Mouse (Mus musculus) T-helper 2 cell (primary cell): ENCODE data around the gene Mrpl52.

Experiments
- in situ Hi-C: fragments of 300-600 bp; cut with MboI, MseI; formaldehyde crosslinking; loops from one replicate; pipeline ENCODE4 v1.15.1; 2025; ENCODE audit warnings: high pct_unique_total_duplicates

The Mrpl52 gene

DNA sequence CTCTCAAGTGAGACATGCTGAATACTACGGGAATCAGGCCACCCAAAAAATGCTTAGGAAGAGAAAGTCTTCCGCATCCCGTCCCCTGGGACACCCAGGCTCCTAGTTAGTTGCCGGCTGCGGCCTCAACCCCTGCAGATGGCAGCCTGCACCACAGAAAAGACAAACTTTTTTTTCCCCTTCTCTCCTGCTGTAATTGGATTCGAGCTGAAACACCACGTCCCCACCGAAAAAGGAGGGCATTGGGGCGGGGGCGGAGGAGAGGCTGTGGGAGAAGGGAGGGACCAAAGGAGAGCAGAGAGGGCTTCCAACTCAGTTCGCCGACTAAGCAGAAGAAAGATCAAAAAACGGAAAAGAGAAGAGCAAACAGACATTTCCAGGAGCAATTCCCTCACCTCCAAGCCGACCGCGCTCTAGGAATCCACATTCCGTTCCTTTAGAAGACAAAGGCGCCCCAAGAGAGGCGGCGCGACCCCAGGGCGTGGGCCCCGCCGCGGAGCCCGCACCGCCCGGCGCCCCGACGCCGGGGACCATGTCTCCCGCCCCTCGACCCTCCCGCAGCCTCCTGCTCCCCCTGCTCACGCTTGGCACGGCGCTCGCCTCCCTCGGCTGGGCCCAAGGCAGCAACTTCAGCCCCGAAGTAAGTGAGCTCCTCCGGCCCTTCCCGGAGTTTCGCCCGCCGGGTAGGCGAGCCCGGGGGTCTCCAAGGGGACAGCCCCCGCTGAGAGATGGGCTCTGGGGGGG, 4.8 kb downstream of the Mrpl52 start, which contains the start of gene Mmp14:
Gene Mmp14 (plus strand): TSS at position 279 of the 744 bp plus-strand sequence.
- in situ Hi-C loops = no loop called here

DNA sequence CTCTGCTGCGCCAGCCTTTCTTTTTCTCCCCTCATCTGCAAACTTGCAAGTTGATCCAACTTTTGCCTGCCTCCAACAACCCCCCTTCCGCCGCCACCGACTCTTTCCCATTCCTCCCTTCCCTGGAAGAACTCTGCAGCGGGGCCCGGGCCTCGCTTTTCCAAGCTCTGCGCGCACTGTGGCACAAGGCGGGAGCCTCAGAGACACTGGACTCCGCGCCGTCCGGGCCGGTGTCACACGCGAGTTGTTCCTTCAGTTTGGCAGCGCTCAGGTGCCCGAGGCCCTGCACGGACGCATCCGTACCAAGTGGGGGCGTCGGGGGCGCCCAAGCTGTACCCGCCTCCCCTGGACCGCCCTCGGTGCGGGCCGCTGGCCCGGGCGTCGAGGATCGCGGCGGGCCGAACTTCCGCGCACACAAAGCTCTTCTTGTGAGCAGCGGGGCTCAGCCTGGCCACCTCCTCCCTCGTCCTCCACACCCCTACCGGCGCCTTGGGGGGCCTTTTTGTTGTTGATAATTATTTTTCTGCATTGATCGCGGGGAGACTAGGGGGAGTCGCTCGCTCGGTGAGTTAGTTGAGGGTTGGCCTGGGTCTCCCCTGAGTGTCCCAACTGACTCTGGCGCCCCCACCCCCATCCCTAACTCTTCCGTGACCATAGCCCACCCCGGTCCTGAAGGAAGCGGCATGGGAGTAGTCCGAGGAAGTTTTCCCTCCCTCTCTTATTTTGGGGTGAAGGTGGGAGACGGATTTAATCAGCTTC, 5.5 kb downstream of the Mrpl52 start:
- in situ Hi-C loops = no loop called here

DNA sequence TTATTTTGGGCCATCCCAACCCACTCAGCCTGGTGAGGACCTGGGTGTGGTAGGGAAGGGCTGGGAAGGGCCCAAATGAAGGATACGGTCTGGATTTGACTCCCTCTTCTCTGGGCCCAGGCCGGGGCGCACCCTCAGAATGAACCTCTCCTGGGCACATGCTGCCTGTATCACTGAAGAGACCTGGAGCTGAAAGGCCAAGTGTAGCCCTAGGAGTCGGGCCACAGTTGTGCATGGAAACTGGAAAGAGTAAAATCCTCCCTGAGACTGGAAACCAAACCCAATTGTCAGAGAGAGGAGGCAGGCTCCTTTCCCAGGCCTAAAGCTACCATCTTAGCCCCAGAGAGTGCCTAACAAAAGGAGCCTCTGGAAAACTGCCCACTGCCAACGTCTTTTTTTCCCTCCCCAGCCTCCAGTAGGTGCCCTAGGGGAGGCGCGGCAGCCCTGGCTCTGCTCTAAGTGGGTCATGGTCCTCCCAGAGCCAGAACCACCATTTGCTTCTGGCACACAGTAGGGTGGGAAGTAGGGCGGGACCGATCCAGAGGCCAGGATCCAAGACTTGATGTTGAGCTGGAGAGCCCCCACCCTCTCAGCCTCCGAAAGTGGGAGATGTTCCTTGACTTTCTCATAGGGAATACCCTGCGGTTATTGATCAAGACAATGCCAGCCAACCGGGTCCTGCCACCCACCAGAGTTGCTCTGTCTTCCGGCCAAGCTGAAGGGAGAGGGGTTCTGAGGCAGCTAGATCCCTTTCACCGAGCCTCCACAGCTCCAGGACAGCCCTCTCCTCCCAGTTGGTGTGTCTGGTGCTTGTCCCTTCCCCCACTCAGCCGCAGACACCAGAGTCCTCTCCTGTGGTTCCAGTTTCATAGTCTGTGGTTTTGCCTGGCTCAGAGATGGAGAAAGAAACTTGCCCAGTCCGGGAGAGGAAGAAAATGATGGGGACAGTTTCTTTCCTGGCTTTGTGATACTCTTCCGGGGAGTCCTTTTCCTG, 6.4 kb downstream of the Mrpl52 start:
- in situ Hi-C loops = no loop called here

DNA sequence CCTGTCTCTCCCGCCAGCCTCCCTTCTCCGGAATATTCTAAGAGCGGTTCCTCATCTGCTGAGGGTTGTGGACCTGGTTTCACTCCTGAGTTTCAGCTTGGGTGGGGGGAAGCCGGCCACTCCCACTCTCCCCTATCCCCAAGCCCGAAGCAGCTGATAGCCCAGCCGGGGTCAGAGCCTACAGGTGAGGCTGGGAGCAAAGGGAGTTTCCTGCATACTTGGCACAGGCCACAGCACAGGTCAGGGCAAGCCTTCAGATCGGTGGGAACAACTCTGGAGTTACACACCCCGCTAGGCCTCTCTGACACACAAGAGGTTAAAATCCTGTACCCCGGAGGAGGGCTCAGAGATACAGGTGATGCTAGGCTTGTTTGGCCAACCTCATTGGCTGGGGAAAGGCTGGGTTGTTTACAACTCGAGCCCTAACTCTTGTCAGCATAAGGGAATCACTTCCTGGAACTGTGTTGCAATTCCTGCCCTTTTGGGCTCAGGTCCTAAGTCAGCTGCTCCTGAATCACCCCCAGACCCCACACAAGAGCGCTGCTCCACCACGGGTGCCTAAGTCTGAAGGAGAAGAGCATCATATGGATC, 7.3 kb downstream of the Mrpl52 start:
- in situ Hi-C loops = no loop called here

DNA sequence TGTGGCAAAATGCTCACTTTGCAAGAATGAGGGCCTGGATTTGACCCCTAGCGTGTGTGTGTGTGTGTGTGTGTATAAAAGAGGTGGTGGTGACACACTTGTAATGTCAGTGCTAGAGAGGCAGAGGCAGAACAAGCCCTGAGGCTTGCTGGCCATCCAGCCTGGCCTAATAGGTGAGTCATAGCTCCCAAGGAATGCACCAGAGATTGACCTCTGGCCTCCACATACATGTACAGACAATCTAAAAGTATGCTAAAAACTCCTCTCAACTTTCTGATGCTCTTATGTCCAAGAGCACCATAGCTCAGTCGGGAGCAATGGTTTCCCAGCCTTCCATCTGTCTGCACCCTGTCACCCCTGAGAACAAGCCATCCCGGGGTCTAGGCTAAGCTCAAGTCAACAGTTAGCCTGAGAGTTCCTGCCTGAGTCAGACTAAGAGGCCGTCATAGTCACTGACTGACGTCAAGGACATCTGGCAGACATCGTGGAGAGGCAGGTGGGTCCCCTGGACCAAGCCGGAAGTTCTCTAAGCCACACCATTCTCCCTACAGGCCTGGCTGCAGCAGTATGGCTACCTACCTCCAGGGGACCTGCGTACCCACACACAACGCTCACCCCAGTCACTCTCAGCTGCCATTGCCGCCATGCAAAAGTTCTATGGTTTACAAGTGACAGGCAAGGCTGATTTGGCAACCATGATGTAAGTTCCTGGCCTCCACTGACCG, 8.6 kb downstream of the Mrpl52 start:
- in situ Hi-C loops = no loop called here

DNA sequence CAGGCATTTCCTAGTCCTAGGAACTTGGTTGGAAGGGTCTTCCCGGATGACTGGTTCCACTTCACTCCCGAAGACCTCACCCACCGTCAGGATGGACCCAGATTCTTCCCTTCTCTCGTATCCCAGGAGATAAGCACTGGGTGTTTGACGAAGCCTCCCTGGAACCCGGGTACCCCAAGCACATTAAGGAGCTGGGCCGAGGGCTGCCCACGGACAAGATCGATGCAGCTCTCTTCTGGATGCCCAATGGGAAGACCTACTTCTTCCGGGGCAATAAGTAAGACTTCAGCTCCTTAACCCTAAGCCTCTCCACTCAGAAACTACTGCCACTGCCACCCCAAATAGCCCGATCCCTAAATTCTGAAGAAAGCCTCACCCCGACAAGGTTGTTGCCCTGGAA, 12.4 kb downstream of the Mrpl52 start:
- in situ Hi-C loops = no loop called here

DNA sequence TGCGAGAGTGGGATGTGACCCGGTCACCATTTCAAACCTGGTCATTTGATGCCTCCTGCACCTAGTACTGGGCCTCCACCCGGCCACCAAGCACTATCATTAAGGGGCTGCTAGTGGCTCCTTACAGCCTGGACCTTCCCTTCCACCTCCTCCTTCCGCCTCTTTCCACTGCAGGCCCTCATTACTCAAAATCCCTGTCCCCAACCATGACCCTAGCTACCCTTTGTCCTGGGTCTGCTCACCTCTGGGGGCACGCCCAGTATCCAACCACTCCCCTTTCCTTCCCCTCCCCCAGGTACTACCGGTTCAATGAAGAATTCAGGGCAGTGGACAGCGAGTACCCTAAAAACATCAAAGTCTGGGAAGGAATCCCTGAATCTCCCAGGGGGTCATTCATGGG, 12.9 kb downstream of the Mrpl52 start:
- in situ Hi-C loops = no loop called here

DNA sequence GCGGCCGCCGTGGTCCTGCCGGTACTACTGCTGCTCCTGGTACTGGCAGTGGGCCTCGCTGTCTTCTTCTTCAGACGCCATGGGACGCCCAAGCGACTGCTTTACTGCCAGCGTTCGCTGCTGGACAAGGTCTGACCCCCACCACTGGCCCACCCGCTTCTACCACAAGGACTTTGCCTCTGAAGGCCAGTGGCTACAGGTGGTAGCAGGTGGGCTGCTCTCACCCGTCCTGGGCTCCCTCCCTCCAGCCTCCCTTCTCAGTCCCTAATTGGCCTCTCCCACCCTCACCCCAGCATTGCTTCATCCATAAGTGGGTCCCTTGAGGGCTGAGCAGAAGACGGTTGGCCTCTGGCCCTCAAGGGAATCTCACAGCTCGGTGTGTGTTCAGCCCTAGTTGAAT, 13.8 kb downstream of the Mrpl52 start:
- in situ Hi-C loops = no loop called here

DNA sequence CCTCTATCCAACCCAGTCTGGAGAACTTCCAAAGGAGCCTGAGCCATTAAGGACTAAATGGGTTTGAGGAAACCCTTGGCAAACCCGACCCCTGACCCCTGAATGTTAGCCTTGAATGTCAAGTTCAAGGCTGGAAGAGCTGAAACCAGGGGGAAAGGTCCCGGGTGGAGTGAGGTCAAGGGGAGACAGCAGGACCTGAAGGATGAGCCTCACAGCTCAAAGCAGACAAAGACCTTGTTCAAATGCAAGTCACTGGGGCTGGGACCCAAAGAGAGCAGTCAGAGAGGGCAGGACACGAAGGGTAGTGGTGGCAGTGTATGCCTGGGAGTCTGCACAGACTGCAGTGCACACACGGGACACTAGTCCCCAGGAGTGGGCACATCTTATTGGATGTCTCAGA, 14.7 kb downstream of the Mrpl52 start:
- in situ Hi-C loops = no loop called here

DNA sequence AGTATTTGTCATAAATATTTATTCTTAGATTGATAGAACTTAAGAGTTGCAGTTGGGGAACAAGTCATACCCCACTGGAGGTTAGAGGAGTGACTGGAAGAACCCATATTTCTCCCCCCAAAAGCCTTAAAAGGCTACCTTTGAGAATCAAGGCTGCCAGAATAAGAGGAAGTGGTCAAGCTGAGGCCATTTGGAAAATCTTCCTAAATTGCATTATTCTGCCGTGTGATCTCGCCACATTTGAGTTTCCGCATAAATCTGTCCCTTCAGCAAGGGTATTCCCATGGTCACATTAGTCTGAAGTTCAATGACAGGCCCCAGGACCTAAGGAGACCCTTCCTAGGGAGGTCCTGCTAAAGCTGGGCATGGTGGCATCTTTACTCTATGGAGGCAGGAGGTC, 15.8 kb downstream of the Mrpl52 start:
- in situ Hi-C loops = no loop called here

DNA sequence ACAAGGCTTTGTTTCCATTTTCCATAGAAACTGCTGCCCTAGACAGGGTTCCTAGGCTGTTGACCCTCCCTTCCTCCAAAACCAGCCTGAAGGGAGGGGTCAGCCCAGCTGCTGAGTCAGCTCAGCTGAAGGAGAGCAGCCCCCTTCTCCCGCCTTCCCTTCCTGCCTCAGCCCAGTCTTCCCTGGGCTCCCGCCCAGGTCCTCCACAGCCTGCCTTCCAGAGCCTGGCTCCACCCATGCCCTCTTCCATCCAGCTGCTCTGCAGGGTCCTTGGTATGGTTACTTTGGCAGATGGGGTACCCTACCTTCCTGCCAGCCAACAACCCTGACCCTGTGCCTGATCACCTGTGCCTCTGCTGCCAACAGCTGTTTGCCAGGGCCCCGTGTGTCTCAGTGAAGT, 16.5 kb downstream of the Mrpl52 start:
- in situ Hi-C loops = no loop called here

DNA sequence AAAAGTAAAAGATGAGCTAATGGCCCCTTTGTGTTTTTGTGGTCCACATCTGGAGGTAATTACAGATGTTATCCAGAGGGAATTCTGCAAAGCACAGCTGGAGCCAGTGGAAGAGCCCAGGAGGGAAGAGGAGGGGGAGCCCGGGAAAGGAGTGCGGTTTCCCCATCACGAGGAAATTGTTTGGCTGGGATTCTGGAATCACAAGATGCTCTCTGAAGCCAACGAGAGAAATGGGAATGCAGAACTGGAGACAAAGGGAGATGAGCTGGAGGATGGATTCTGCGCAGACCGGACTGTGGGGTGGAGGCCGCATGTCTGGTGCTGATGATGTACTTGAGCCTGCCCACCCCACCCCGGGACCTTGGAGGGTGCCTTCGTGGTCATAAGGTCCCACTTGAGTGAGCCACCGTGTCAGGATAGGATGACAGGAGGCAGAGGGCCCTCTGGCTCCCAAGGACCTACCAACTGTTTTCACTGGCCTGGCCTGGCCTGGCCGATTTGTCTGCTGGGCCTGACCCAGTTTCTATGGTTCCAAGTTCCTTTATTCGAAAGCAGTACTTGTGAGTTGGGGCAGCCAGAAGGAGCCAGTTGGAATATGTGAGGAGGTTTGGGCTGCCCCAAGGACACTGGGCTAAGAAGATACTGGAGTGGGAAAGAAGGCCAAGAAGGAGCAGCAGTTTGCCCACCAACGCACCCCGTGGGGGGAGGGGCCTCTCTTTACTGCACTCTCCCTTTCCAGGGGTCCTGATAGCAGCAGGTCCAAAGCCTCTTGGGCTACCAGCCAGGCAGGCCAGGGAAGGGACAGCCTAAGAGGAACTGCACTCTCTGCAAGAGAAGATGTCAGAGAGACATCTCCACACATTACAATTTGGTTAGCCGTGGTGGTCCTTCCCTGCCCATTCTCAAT, 17.3 kb downstream of the Mrpl52 start:
- in situ Hi-C loops = no loop called here

DNA sequence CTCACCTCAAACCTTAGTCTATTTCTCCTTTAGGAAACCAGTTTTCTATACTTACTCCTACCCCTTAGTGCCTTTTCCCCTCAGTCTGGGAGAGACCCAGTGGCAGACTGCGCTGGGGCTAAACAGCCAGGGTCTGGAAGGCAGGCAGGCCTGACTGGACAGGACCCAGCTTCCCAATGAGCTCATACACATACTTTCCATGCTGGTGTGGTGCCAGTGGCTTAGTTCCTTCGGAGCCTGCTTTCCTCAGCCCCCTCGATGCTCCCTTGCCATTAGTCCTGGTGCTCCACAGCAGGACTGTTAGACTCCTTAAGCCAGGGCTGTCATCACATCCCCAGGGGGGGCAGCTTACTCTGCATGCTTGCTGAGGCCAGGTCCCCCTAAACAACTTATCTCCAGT, 18.8 kb downstream of the Mrpl52 start:
- in situ Hi-C loops = no loop called here

DNA sequence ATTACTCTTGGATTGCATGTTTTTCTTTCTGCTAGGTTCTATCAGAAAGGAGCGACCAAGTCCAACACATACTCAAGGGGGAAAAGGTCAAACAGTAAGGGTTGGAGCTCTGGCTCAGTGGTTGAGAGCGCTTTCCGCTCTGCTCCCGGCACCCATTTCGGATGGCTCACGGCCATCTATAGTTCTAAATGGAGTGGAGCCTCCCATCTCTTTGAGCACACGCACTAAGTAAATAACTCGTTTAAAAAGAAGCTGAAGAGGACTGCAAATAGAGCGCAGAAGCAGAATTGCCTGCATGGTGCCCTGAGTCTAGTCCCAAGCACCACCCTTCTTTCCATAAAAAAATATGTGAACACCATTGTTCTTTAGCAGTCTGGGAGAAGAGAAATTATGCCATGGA, 26.9 kb downstream of the Mrpl52 start:
- in situ Hi-C loops = no loop called here

DNA sequence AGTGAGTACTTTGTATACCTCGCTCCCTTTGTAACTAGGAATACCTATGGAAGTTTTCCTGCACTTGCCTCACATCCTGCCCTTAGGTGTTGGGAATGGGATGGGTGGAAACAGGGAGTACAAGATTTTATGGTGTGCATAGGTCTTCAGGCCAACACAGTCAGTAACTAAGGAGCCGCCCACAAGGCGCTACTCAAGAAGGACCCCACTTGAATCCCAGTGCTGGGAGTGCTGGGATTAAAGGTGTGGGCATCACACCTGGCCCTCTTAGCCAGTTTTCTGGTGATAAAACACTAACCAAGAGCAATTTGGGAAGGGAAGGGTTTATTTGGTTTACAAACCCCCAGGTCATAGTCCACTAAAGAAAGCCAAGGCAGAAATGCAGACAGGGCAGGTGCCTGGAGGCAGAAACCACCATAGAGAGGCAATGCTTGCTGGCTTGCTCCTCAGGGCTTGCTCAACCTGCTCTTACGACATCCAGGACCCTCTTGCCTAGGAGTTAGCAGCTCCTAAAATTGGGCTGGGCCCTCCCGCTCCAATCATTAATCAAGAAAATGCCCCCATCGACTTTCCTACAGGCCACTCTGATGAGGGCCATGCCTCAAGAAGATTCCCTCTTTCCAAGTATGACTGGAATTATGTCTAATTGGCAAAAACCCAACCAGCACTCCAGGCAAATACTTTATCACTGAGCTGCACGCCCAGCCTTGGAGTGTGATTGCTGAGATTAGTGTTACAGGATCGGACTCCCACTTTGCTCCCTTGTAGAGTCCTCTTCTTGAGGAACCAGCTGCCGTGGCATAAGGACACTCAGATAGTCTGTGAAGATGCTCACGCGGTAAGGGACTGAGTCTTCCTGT, 28.2 kb downstream of the Mrpl52 start:
- in situ Hi-C loops = no loop called here

DNA sequence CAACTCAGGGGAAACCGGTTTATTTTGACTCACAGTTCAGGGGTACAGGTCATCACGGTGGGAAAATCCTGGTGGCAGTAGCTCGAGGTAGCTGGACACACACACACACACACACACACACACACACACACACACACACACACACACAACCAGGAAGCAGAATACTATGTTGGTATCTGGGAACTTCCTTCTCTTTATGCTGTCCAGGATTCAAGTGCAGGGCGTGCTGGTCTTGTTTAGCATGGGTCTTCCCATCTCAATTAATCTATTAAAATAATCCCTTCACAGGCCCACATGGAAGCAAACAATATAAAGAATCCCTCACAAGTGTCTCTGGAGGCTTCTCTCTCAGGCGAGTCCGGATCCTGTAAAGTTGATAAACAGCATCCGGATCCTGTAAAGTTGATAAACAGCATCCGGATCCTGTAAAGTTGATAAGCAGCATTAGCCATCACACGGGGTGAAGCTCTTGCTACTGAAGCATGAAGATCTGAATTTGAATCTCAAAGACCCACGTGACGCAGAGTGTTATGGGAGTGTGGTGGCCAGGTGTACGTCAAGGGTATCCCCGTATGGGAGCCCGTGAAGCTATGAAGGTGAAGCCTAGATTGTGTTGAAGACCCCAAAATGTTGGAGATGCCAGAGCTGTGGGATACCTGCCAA, 31.3 kb downstream of the Mrpl52 start:
- in situ Hi-C loops = no loop called here

DNA sequence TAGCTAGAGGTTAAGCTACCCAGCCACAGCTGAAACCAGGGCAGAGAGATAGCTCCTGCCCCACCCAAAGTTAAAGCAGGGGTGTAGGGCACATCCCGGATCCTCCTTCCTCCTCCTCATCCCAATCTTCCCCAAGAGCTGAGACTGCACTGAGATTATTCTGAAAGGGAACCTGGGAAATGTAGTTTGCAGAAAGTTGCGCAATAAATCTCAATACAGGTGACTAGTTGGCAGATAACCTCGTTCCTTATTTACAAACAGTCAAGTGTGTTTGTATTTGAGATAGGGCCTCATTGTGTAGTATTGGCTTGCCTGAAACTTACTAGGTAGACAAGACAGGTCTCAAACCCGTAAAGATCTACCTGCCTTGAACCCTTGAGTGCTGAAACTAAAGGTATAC, 35.4 kb downstream of the Mrpl52 start:
- in situ Hi-C loops = no loop called here
